Mouse (Mus musculus) erythroblast, embryonic 14.5 days (primary cell): ENCODE results near the gene Zbtb22. TPM values are rescaled to one million over a fixed set of nuclear protein-coding genes. Genes with fewer than 3 reads are reported as not detected.
A peak's percentile ranks its signal among the peaks of the same experiment; 100 is the strongest.

Experiments used
- H3K27me3 ChIP-seq: 2 replicates; pipeline ENCODE4 v1.6.1; 2012; ENCODE audit warnings: inconsistent platforms; ENCODE audit not compliant: control insufficient read depth
- H3K36me3 ChIP-seq: 2 replicates; pipeline ENCODE4 v1.6.1; 2012; ENCODE audit warnings: mild to moderate bottlenecking, inconsistent platforms; ENCODE audit not compliant: control insufficient read depth
- H3K4me1 ChIP-seq: 2 replicates; pipeline ENCODE4 v1.6.1; 2012; ENCODE audit warnings: inconsistent platforms; ENCODE audit not compliant: control insufficient read depth
- H3K4me3 ChIP-seq: replicated peaks from 2 replicates; pipeline ENCODE3; 2012; ENCODE audit warnings: moderate library complexity, mild to moderate bottlenecking, inconsistent platforms
- H3K9me3 ChIP-seq: 2 replicates; pipeline ENCODE4 v1.6.1; 2012; ENCODE audit warnings: low read length, inconsistent platforms, mixed read lengths; ENCODE audit not compliant: control insufficient read depth
- GATA1 ChIP-seq: IDR thresholded peaks from 2 replicates; pipeline ENCODE4 v1.6.1; 2012; ENCODE audit warnings: low read length, inconsistent platforms, mixed read lengths
- TAL1 ChIP-seq: IDR thresholded peaks from 3 replicates; pipeline ENCODE4 v1.6.1; 2012; ENCODE audit warnings: low read length, inconsistent platforms, mixed read lengths
- polyA plus RNA-seq: library from polyadenylated mRNA; stranded (reverse); fragments of >175 nt; gene quantifications from 2 replicates; pipeline ENCODE4 v1.2.3, GENCODE M21; 2012

Gene Zbtb22
- polyA plus RNA-seq, 1 experiment, result 5.6 TPM

- H3K4me3 ChIP-seq, result peak overlapping the region; percentile 78
- H3K4me1 ChIP-seq, result peaks cover 84% of the 10 kb centered on the region
- H3K27me3 ChIP-seq, result no peaks in the 10 kb centered on the region; the same call in 1 of the 2 replicates
- H3K36me3 ChIP-seq, result peaks cover 48% of the 10 kb centered on the region
- TF ChIP-seq GATA1, result no peak
- no peak for TF ChIP-seq TAL1
- H3K9me3 ChIP-seq, result peaks cover 29% of the 10 kb centered on the region
These were observed 5.7 kb downstream of the Zbtb22 start for GRCm38 (mm10) chr17:33921361-33921760.

- Histone ChIP-seq H3K4me3 (no peak overlapping the region), H3K9me3 (peaks cover 4% of the 10 kb centered on the region), H3K27me3 (no peaks in the 10 kb centered on the region), H3K4me1 (peaks cover 74% of the 10 kb centered on the region), H3K36me3 (peaks cover 42% of the 10 kb centered on the region)
- TF ChIP-seq GATA1, result no peak
- TF ChIP-seq TAL1, result no peak
These were observed 9.0 kb downstream of the Zbtb22 start for GRCm38 (mm10) chr17:33924577-33925283.

GRCm38 (mm10) chr17:33925406-33926116 is 9.9 kb downstream of the Zbtb22 start:
- H3K36me3 ChIP-seq, result peaks cover 42% of the 10 kb centered on the region
- H3K4me3 ChIP-seq, result no peak overlapping the region
- H3K9me3 ChIP-seq, result peaks cover 4% of the 10 kb centered on the region
- peaks cover under 1% of the 10 kb centered on the region; the same call in 1 of the 2 replicates for H3K27me3 ChIP-seq
- TF ChIP-seq GATA1 (no peak), TAL1 (no peak)
- H3K4me1 ChIP-seq, result peaks cover 74% of the 10 kb centered on the region

GRCm38 (mm10) chr17:33926207-33926932 is 10.7 kb downstream of the Zbtb22 start:
- peaks cover 74% of the 10 kb centered on the region for H3K4me1 ChIP-seq
- peaks cover 2% of the 10 kb centered on the region; the same call in 1 of the 2 replicates for H3K27me3 ChIP-seq
- no peak overlapping the region for H3K4me3 ChIP-seq
- H3K36me3 ChIP-seq, result peaks cover 42% of the 10 kb centered on the region
- H3K9me3 ChIP-seq, result peaks cover 4% of the 10 kb centered on the region
- no peak for TF ChIP-seq GATA1
- no peak for TF ChIP-seq TAL1

- H3K9me3 ChIP-seq, result peaks cover 15% of the 10 kb centered on the region
- H3K4me3 ChIP-seq, result peak overlapping the region; percentile 95
- peaks cover 70% of the 10 kb centered on the region for H3K4me1 ChIP-seq
- TF ChIP-seq TAL1, result no peak
- peaks cover 2% of the 10 kb centered on the region; the same call in 1 of the 2 replicates for H3K27me3 ChIP-seq
- H3K36me3 ChIP-seq, result peaks cover 51% of the 10 kb centered on the region
These were observed 12.7 kb downstream of the Zbtb22 start for GRCm38 (mm10) chr17:33928251-33928947.

- peaks cover 15% of the 10 kb centered on the region for H3K9me3 ChIP-seq
- H3K4me1 ChIP-seq, result peaks cover 69% of the 10 kb centered on the region
- TF ChIP-seq TAL1 (no peak), GATA1 (no peak)
- peak within 1 kb of the TSS; percentile 95 for H3K4me3 ChIP-seq
- peaks cover 2% of the 10 kb centered on the region; the same call in 1 of the 2 replicates for H3K27me3 ChIP-seq
- peaks cover 54% of the 10 kb centered on the region for H3K36me3 ChIP-seq
These were observed 13.9 kb downstream of the Zbtb22 start, which contains the start of gene Rgl2 for GRCm38 (mm10) chr17:33929371-33930279. Gene Rgl2 (plus strand): TSS chr17:33929543.

- TF ChIP-seq TAL1 (no peak), GATA1 (no peak)
- Histone ChIP-seq H3K9me3 (peaks cover 11% of the 10 kb centered on the region), H3K4me3 (peak overlapping the region; percentile 95), H3K4me1 (peaks cover 70% of the 10 kb centered on the region), H3K36me3 (peaks cover 54% of the 10 kb centered on the region), H3K27me3 (peaks cover 2% of the 10 kb centered on the region; the same call in 1 of the 2 replicates)
These were observed 14.8 kb downstream of the Zbtb22 start for GRCm38 (mm10) chr17:33930280-33931158.
